Mouse (Mus musculus) lung, postnatal 0 days (tissue): ENCODE results near the gene Lbx1.

ENCODE experiments used
- CTCF ChIP-seq: IDR thresholded peaks from 2 replicates; pipeline ENCODE4 v1.5.1; 2016; ENCODE audit warnings: antibody characterized with exemption, mild to moderate bottlenecking
- EP300 ChIP-seq: IDR thresholded peaks from 2 replicates; pipeline ENCODE4 v1.6.1; 2016; ENCODE audit warnings: antibody characterized with exemption, mild to moderate bottlenecking, control low read depth

DNA sequence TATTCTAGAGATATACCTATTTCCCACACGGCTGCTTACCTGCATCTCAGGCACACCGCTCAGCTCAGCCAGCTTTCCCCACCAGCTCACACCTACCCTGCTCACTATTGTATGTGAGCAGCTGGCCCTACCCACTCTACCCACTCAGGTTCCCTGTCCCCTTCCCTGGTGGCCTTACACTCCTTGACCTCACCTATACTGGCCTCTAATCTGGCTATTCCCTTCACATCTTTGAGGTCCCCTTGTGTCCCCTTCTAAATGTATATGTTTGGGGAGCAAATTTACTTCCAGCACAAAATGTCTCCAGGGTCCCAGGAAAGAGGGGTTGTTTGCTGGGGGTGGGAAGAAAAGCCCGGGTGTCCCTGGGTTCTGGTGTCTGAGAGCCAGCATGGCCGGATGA lies 6.8 kb downstream of the Lbx1 start:
- TF ChIP-seq EP300 (no peak), CTCF (no peak)
